Mouse (Mus musculus) liver, embryonic 13.5 days (tissue): ENCODE data around the gene Dnajc5. TPM values are rescaled to one million over a fixed set of nuclear protein-coding genes. Genes with fewer than 3 reads are reported as not detected.

ENCODE experiments used
- ATAC-seq: fragments of 200-750 bp; cut with Nextera tagmentation; 2 replicates; pipeline ENCODE4 v1.8.0; 2017; ENCODE audit warnings: low read depth, mild to moderate bottlenecking, moderate number of reproducible peaks, moderate library complexity
- DNase-seq: peaks from one replicate; pipeline ENCODE4 v3.0.0; 2022
- H3K27ac ChIP-seq: fragments of 300-500 bp; sonication (generic); 2 replicates; pipeline ENCODE4 v1.5.1; 2015; ENCODE audit warnings: moderate library complexity, mild to moderate bottlenecking, inconsistent platforms
- H3K27me3 ChIP-seq: fragments of 300-500 bp; sonication (generic); 2 replicates; pipeline ENCODE4 v1.6.1; 2015; ENCODE audit warnings: mild to moderate bottlenecking, inconsistent platforms
- H3K36me3 ChIP-seq: fragments of 300-500 bp; sonication (generic); 2 replicates; pipeline ENCODE4 v1.6.1; 2015; ENCODE audit warnings: mild to moderate bottlenecking, inconsistent platforms
- H3K4me1 ChIP-seq: fragments of 300-500 bp; sonication (generic); replicated peaks from 2 replicates; pipeline ENCODE4 v1.6.1; 2015; ENCODE audit warnings: inconsistent platforms
- H3K4me2 ChIP-seq: fragments of 300-500 bp; sonication (generic); 2 replicates; pipeline ENCODE4 v1.6.1; 2015; ENCODE audit warnings: inconsistent platforms, mild to moderate bottlenecking, moderate library complexity
- H3K4me3 ChIP-seq: fragments of 300-500 bp; sonication (generic); replicated peaks from 2 replicates; pipeline ENCODE4 v1.5.1; 2015; ENCODE audit warnings: mild to moderate bottlenecking, inconsistent platforms
- H3K9ac ChIP-seq: fragments of 300-500 bp; sonication (generic); 2 replicates; pipeline ENCODE4 v1.6.1; 2015; ENCODE audit warnings: mild to moderate bottlenecking, inconsistent platforms
- H3K9me3 ChIP-seq: fragments of 300-500 bp; sonication (generic); replicated peaks from 2 replicates; pipeline ENCODE4 v1.6.1; 2016; ENCODE audit warnings: inconsistent platforms
- WGBS: fragments of 180-500 bp; shearing (Covaris S2); methylation state at CpG from one replicate; pipeline ENCODE4 v1.1.7; 2015; ENCODE audit not compliant: insufficient replicate concordance; 5-methylcytosine and 5-hydroxymethylcytosine counted together
- polyA plus RNA-seq: library from polyadenylated mRNA; unstranded; fragments of >200 nt; fragmentation: Nextera tagmentation; extraction: Ambion mirVana; gene quantifications from 2 replicates; pipeline ENCODE4 v1.2.1, GENCODE M21; 2015

Gene Dnajc5
- polyA plus RNA-seq, 1 experiment from 2014 or later = 29.6 TPM

- Histone ChIP-seq H3K27me3 (no peaks in the 10 kb centered on the region), H3K4me3 (peak overlapping the region; percentile 91), H3K27ac (peak overlapping the region; percentile 98), H3K36me3 (peaks cover 28% of the 10 kb centered on the region), H3K9me3 (no peaks in the 10 kb centered on the region), H3K4me1 (peaks cover 46% of the 10 kb centered on the region), H3K9ac (peak overlapping the region; percentile 96), H3K4me2 (peak overlapping the region; percentile 81)
- ATAC-seq (no peak), DNase-seq (no peak)
- under 1% methylated on average over 17 of the region's 17 CpGs for WGBS
These were observed 597 bp downstream of the Dnajc5 start for GRCm38 (mm10) chr2:181520936-181521227.

GRCm38 (mm10) chr2:181521491-181521890 is 1.2 kb downstream of the Dnajc5 start:
- no peaks in the 10 kb centered on the region for H3K27me3 ChIP-seq
- peak overlapping the region; percentile 96 for H3K9ac ChIP-seq
- peak overlapping the region; percentile 81 for H3K4me2 ChIP-seq
- DNase-seq (no peak), ATAC-seq (no peak)
- H3K27ac ChIP-seq = peak overlapping the region; percentile 58
- H3K4me1 ChIP-seq = peaks cover 46% of the 10 kb centered on the region
- 28% methylated on average over 10 of the region's 10 CpGs for WGBS
- peaks cover 22% of the 10 kb centered on the region for H3K36me3 ChIP-seq
- H3K4me3 ChIP-seq = peak overlapping the region; percentile 91
- no peaks in the 10 kb centered on the region for H3K9me3 ChIP-seq

- no peaks in the 10 kb centered on the region for H3K27me3 ChIP-seq
- ATAC-seq (no peak), DNase-seq (peak; percentile 42)
- H3K27ac ChIP-seq = peak overlapping the region; percentile 58; the same call in 1 of the 2 replicates
- no peak overlapping the region for H3K9ac ChIP-seq
- H3K36me3 ChIP-seq = peaks cover 14% of the 10 kb centered on the region
- H3K4me2 ChIP-seq = peak overlapping the region; percentile 81
- no peaks in the 10 kb centered on the region for H3K9me3 ChIP-seq
- peak overlapping the region; percentile 91 for H3K4me3 ChIP-seq
- WGBS = 45% methylated on average over 5 of the region's 5 CpGs
- H3K4me1 ChIP-seq = peaks cover 46% of the 10 kb centered on the region
These were observed 2.5 kb downstream of the Dnajc5 start for GRCm38 (mm10) chr2:181522811-181523210.

- 80% methylated on average over 5 of the region's 5 CpGs for WGBS
- DNase-seq = no peak
- H3K9ac ChIP-seq = no peak overlapping the region
- H3K4me3 ChIP-seq = no peak overlapping the region
- peaks cover 33% of the 10 kb centered on the region for H3K4me1 ChIP-seq
- peaks cover 28% of the 10 kb centered on the region for H3K36me3 ChIP-seq
- H3K9me3 ChIP-seq = no peaks in the 10 kb centered on the region; the same call in 1 of the 2 replicates
- no peaks in the 10 kb centered on the region for H3K27me3 ChIP-seq
- no peak for ATAC-seq
- H3K4me2 ChIP-seq = no peak overlapping the region
- H3K27ac ChIP-seq = no peak overlapping the region
These were observed 5.2 kb downstream of the Dnajc5 start for GRCm38 (mm10) chr2:181525526-181525925.

- peaks cover 10% of the 10 kb centered on the region for H3K4me1 ChIP-seq
- no peak for ATAC-seq
- WGBS = 86% methylated on average over 1 of the region's 1 CpGs
These were observed 8.8 kb downstream of the Dnajc5 start for GRCm38 (mm10) chr2:181529076-181529475.

GRCm38 (mm10) chr2:181532589-181532988 is 12.3 kb downstream of the Dnajc5 start:
- Histone ChIP-seq H3K4me1 (peaks cover 23% of the 10 kb centered on the region), H3K4me3 (no peak overlapping the region), H3K9ac (no peak overlapping the region), H3K36me3 (peaks cover 44% of the 10 kb centered on the region), H3K27me3 (no peaks in the 10 kb centered on the region), H3K9me3 (no peaks in the 10 kb centered on the region; the same call in 1 of the 2 replicates), H3K4me2 (no peak overlapping the region), H3K27ac (no peak overlapping the region)
- 78% methylated on average over 3 of the region's 3 CpGs for WGBS
- no peak for DNase-seq
- no peak for ATAC-seq

More at GRCm38 (mm10) chr2:181529076-181529475, 8.8 kb downstream of the Dnajc5 start:
- Histone ChIP-seq H3K9ac (no peak overlapping the region), H3K4me2 (no peak overlapping the region), H3K27me3 (no peaks in the 10 kb centered on the region), H3K27ac (no peak overlapping the region), H3K36me3 (peaks cover 49% of the 10 kb centered on the region), H3K9me3 (no peaks in the 10 kb centered on the region; the same call in 1 of the 2 replicates), H3K4me3 (no peak overlapping the region)
- DNase-seq = no peak

- H3K4me1 ChIP-seq = peaks cover 33% of the 10 kb centered on the region
- H3K27ac ChIP-seq = no peak overlapping the region
- H3K4me2 ChIP-seq = no peak overlapping the region
- ATAC-seq = no peak
- H3K36me3 ChIP-seq = peaks cover 15% of the 10 kb centered on the region
- H3K27me3 ChIP-seq = no peaks in the 10 kb centered on the region
- no peak for DNase-seq
- H3K9me3 ChIP-seq = no peaks in the 10 kb centered on the region
- no peak overlapping the region for H3K4me3 ChIP-seq
- 61% methylated on average over 2 of the region's 2 CpGs for WGBS
- no peak overlapping the region; the same call in 1 of the 2 replicates for H3K9ac ChIP-seq
These were observed 16.1 kb downstream of the Dnajc5 start for GRCm38 (mm10) chr2:181536410-181536809.

- H3K4me3 ChIP-seq = no peak overlapping the region; the same call in 1 of the 2 replicates
- WGBS = 49% methylated on average over 2 of the region's 2 CpGs
- peak; percentile 77 for ATAC-seq
- H3K4me1 ChIP-seq = peaks cover 32% of the 10 kb centered on the region
- peak; percentile 24 for DNase-seq
- peak overlapping the region; percentile 39; the same call in 1 of the 2 replicates for H3K9ac ChIP-seq
- H3K36me3 ChIP-seq = peaks cover 4% of the 10 kb centered on the region; the same call in 1 of the 2 replicates
- peak overlapping the region; percentile 69 for H3K27ac ChIP-seq
- H3K4me2 ChIP-seq = peak overlapping the region; percentile 32; the same call in 1 of the 2 replicates
- H3K9me3 ChIP-seq = no peaks in the 10 kb centered on the region
- H3K27me3 ChIP-seq = no peaks in the 10 kb centered on the region
These were observed 17.3 kb downstream of the Dnajc5 start for GRCm38 (mm10) chr2:181537444-181538047.

GRCm38 (mm10) chr2:181541761-181542380 is 21.6 kb downstream of the Dnajc5 start:
- Histone ChIP-seq H3K4me1 (peaks cover 35% of the 10 kb centered on the region), H3K4me3 (no peak overlapping the region), H3K27me3 (no peaks in the 10 kb centered on the region), H3K36me3 (peaks cover 7% of the 10 kb centered on the region), H3K9me3 (no peaks in the 10 kb centered on the region), H3K9ac (no peak overlapping the region), H3K27ac (no peak overlapping the region), H3K4me2 (no peak overlapping the region)
- no peak for DNase-seq
- ATAC-seq = no peak
- WGBS = 85% methylated on average over 6 of the region's 6 CpGs

GRCm38 (mm10) chr2:181546142-181546541 is 25.9 kb downstream of the Dnajc5 start:
- WGBS = 38% methylated on average over 7 of the region's 7 CpGs
- peak overlapping the region; percentile 1; the same call in 1 of the 2 replicates for H3K4me2 ChIP-seq
- DNase-seq (peak; percentile 35), ATAC-seq (peak; percentile 85)
- H3K9me3 ChIP-seq = no peaks in the 10 kb centered on the region
- H3K4me1 ChIP-seq = peaks cover 45% of the 10 kb centered on the region
- peaks cover 48% of the 10 kb centered on the region for H3K36me3 ChIP-seq
- H3K9ac ChIP-seq = no peak overlapping the region
- H3K27me3 ChIP-seq = no peaks in the 10 kb centered on the region
- H3K27ac ChIP-seq = peak overlapping the region; percentile 50
- H3K4me3 ChIP-seq = no peak overlapping the region

- Histone ChIP-seq H3K9ac (no peak overlapping the region), H3K27ac (no peak overlapping the region), H3K4me2 (no peak overlapping the region), H3K4me1 (peaks cover 45% of the 10 kb centered on the region), H3K4me3 (no peak overlapping the region), H3K27me3 (no peaks in the 10 kb centered on the region), H3K36me3 (peaks cover 68% of the 10 kb centered on the region), H3K9me3 (no peaks in the 10 kb centered on the region)
- DNase-seq (no peak), ATAC-seq (no peak)
- 62% methylated on average over 1 of the region's 1 CpGs for WGBS
These were observed 27.9 kb downstream of the Dnajc5 start for GRCm38 (mm10) chr2:181548227-181548626.
